Mouse (Mus musculus): ENCODE data around the gene Slc35e3. TPM values are rescaled to one million over a fixed set of nuclear protein-coding genes. Genes with fewer than 3 reads are reported as not detected.
"Not testable (repeated sequence)": the region's sequence is repeated elsewhere in the genome, so short reads cannot be mapped to it uniquely, and the experiment has no call there.

Slc35e3 gene
- polyA plus RNA-seq, 1 experiment from 2014 or later: 30.6 TPM

- H3K27ac ChIP-seq (replicated peaks): 0 out of 2 replicates have a peak overlapping the region, but pooled peaks have one; percentile 1
- ATAC-seq (ENCODE audit: low read depth): no peak
- H3K9ac ChIP-seq: no peak overlapping the region
- WGBS: 64% methylated on average over 19 of the region's 19 CpGs
- H3K4me2 ChIP-seq: no peak overlapping the region
- H3K27me3 ChIP-seq: no peaks in the 10 kb centered on the region
- H3K4me1 ChIP-seq (replicated peaks): peaks cover 9% of the 10 kb centered on the region
- H3K36me3 ChIP-seq: no peaks in the 10 kb centered on the region
- H3K4me3 ChIP-seq: no peak overlapping the region
- H3K9me3 ChIP-seq: no peaks in the 10 kb centered on the region
These were observed 27.7 kb downstream of the Slc35e3 start for GRCm38 (mm10) chr10:117718161-117719119.

- WGBS: 13% methylated on average over 4 of the region's 4 CpGs
- ATAC-seq (ENCODE audit: low read depth): no peak
These were observed 28.6 kb downstream of the Slc35e3 start for GRCm38 (mm10) chr10:117717583-117717982.

DNA sequence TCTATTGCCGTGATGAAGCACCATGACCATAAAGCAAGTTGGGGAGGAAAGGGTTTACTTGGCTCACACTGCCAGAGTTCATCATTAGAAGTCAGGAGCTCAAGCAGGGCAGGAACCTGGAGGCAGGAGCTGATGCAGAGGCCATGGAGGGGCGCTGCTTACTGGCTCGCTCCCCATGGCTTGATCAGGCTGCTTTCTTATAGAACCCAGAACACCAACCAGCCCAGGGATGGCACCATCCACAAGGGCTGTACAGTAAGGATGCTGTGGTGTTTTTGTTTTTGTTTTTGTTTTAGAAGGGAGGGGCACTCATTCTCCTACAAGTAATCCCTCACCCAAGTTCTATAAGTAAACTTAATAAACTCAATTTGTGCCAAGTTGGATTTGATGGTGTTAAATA is 29.5 kb downstream of the Slc35e3 start:
- peaks cover 9% of the 10 kb centered on the region for H3K4me1 ChIP-seq (replicated peaks)
- H3K4me3 ChIP-seq: no peak overlapping the region
- H3K4me2 ChIP-seq: no peak overlapping the region
- H3K27me3 ChIP-seq: no peaks in the 10 kb centered on the region
- no peak for ATAC-seq (ENCODE audit: low read depth)
- no peak overlapping the region for H3K9ac ChIP-seq
- no peaks in the 10 kb centered on the region for H3K9me3 ChIP-seq
- WGBS: 83% methylated on average over 3 of the region's 3 CpGs
- no peaks in the 10 kb centered on the region for H3K36me3 ChIP-seq
- H3K27ac ChIP-seq (replicated peaks): no peak overlapping the region

More at GRCm38 (mm10) chr10:117717583-117717982, 28.6 kb downstream of the Slc35e3 start:
- Histone ChIP-seq H3K27ac (replicated peaks) (no peak overlapping the region), H3K4me1 (replicated peaks) (peaks cover 9% of the 10 kb centered on the region), H3K27me3 (no peaks in the 10 kb centered on the region), H3K4me2 (no peak overlapping the region), H3K36me3 (no peaks in the 10 kb centered on the region), H3K9ac (no peak overlapping the region), H3K9me3 (no peaks in the 10 kb centered on the region), H3K4me3 (no peak overlapping the region)

DNA sequence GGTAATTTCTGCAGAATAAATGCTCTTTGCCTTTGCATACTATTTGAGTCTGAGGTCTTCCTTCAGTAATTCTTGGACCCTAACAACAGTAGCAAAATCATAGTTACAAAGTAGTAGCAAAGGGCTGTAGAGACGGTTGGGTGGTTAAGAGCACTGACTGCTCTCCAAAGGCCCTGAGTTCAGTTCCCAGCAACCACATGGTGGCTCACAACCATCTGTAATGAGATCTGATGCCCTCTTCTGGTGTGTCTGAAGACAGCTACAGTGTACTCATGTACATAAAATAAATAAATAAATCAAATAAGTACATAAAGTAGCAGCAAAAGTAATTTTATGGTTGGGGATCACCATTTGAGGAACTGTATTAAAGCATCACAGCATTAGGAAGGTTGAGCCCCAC is 30.5 kb downstream of the Slc35e3 start:
- 85% methylated on average over 1 of the region's 1 CpGs for WGBS
- not testable (repeated sequence) for H3K36me3 ChIP-seq; H3K9ac ChIP-seq; H3K4me3 ChIP-seq; ATAC-seq (ENCODE audit: low read depth); H3K9me3 ChIP-seq; H3K4me2 ChIP-seq; H3K27me3 ChIP-seq; H3K27ac ChIP-seq (replicated peaks)
- peaks cover 15% of the 10 kb centered on the region for H3K4me1 ChIP-seq (replicated peaks)

- no peak overlapping the region for H3K4me3 ChIP-seq
- 78% methylated on average over 4 of the region's 4 CpGs for whole genome bisulfite sequencing
- H3K27me3 ChIP-seq: no peaks in the 10 kb centered on the region
- no peaks in the 10 kb centered on the region for H3K36me3 ChIP-seq
- peaks cover 15% of the 10 kb centered on the region for H3K4me1 ChIP-seq (replicated peaks)
- no peak overlapping the region for H3K4me2 ChIP-seq
- no peak for ATAC-seq (ENCODE audit: low read depth)
- no peaks in the 10 kb centered on the region for H3K9me3 ChIP-seq
- H3K27ac ChIP-seq (replicated peaks): no peak overlapping the region
- H3K9ac ChIP-seq: no peak overlapping the region
These were observed 31.2 kb downstream of the Slc35e3 start for GRCm38 (mm10) chr10:117714928-117715500.

GRCm38 (mm10) chr10:117714048-117714545 is 32.1 kb downstream of the Slc35e3 start:
- H3K27ac ChIP-seq (replicated peaks): no peak overlapping the region
- no peak for ATAC-seq (ENCODE audit: low read depth)
- WGBS: 92% methylated on average over 3 of the region's 3 CpGs
- H3K9me3 ChIP-seq: no peaks in the 10 kb centered on the region
- no peak overlapping the region for H3K9ac ChIP-seq
- no peak overlapping the region for H3K4me3 ChIP-seq
- H3K36me3 ChIP-seq: no peaks in the 10 kb centered on the region
- peaks cover 20% of the 10 kb centered on the region for H3K4me1 ChIP-seq (replicated peaks)
- H3K27me3 ChIP-seq: no peaks in the 10 kb centered on the region
- no peak overlapping the region for H3K4me2 ChIP-seq

- Histone ChIP-seq H3K9ac (no peak overlapping the region), H3K4me2 (no peak overlapping the region), H3K36me3 (no peaks in the 10 kb centered on the region), H3K9me3 (no peaks in the 10 kb centered on the region), H3K27ac (replicated peaks) (no peak overlapping the region), H3K4me3 (no peak overlapping the region), H3K4me1 (replicated peaks) (peaks cover 26% of the 10 kb centered on the region), H3K27me3 (no peaks in the 10 kb centered on the region)
- ATAC-seq (ENCODE audit: low read depth): no peak
- 95% methylated on average over 8 of the region's 8 CpGs for WGBS
These were observed 32.7 kb downstream of the Slc35e3 start for GRCm38 (mm10) chr10:117713466-117713865.

DNA sequence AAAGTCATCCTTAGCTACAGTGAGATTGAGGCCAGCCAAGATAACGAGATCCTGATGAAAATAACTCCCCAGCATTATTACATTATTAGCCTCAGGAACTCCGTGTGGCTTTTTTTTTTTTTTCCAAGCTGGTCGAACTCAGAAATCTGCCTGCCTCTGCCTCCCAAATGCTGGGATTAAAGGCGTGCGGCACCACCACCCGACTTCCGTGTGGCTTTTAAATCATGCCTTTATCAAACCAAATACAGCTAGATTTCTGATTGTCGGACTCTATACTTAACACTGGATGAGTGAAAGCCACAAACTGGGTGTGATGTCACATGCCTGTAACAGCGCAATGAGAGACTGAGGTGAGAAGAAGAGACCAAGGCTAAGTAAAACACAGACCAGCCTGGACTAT is 33.3 kb downstream of the Slc35e3 start:
- H3K9me3 ChIP-seq: no peaks in the 10 kb centered on the region
- H3K36me3 ChIP-seq: peaks cover under 1% of the 10 kb centered on the region; the same call in 1 of the 2 replicates
- WGBS: 92% methylated on average over 9 of the region's 9 CpGs

GRCm38 (mm10) chr10:117712191-117712754 is 33.9 kb downstream of the Slc35e3 start:
- H3K4me2 ChIP-seq: no peak overlapping the region
- peaks cover 6% of the 10 kb centered on the region; the same call in 1 of the 2 replicates for H3K36me3 ChIP-seq
- H3K27ac ChIP-seq (replicated peaks): no peak overlapping the region
- ATAC-seq (ENCODE audit: low read depth): no peak
- no peak overlapping the region for H3K4me3 ChIP-seq
- H3K9me3 ChIP-seq: no peaks in the 10 kb centered on the region
- H3K9ac ChIP-seq: no peak overlapping the region
- H3K4me1 ChIP-seq (replicated peaks): peaks cover 23% of the 10 kb centered on the region
- 88% methylated on average over 9 of the region's 9 CpGs for WGBS
- H3K27me3 ChIP-seq: no peaks in the 10 kb centered on the region

More for the DNA sequence above, 33.3 kb downstream of the Slc35e3 start:
- Histone ChIP-seq H3K27ac (replicated peaks) (no peak overlapping the region), H3K9ac (no peak overlapping the region), H3K27me3 (no peaks in the 10 kb centered on the region), H3K4me3 (no peak overlapping the region), H3K4me1 (replicated peaks) (peaks cover 22% of the 10 kb centered on the region), H3K4me2 (no peak overlapping the region)
- ATAC-seq (ENCODE audit: low read depth): no peak

GRCm38 (mm10) chr10:117711408-117711807 is 34.8 kb downstream of the Slc35e3 start:
- peak overlapping the region; percentile 100 for H3K9ac ChIP-seq
- no peak overlapping the region for H3K27ac ChIP-seq (replicated peaks)
- WGBS: 68% methylated on average over 5 of the region's 5 CpGs

GRCm38 (mm10) chr10:117710604-117711141 is 35.5 kb downstream of the Slc35e3 start, which contains the start of gene Mdm2:
Gene Mdm2 (minus strand): TSS chr10:117710758.
- H3K27ac ChIP-seq (replicated peaks): peak within 1 kb of the TSS; percentile 100
- under 1% methylated on average over 52 of the region's 52 CpGs for WGBS
- H3K4me1 ChIP-seq (replicated peaks): peaks cover 33% of the 10 kb centered on the region
- H3K4me2 ChIP-seq: peak within 1 kb of the TSS; percentile 85
- peak within 1 kb of the TSS; percentile 91 for H3K4me3 ChIP-seq
- H3K36me3 ChIP-seq: peaks cover 17% of the 10 kb centered on the region
- ATAC-seq (ENCODE audit: low read depth): peak; percentile 96
- peak within 1 kb of the TSS; percentile 100 for H3K9ac ChIP-seq
- H3K27me3 ChIP-seq: no peaks in the 10 kb centered on the region
- no peaks in the 10 kb centered on the region for H3K9me3 ChIP-seq

More at GRCm38 (mm10) chr10:117711408-117711807, 34.8 kb downstream of the Slc35e3 start:
- Histone ChIP-seq H3K4me3 (peak overlapping the region; percentile 91), H3K9me3 (no peaks in the 10 kb centered on the region), H3K4me1 (replicated peaks) (peaks cover 32% of the 10 kb centered on the region), H3K36me3 (peaks cover 14% of the 10 kb centered on the region), H3K4me2 (peak overlapping the region; percentile 85), H3K27me3 (no peaks in the 10 kb centered on the region)
- no peak for ATAC-seq (ENCODE audit: low read depth)

Measured in neural tube, embryonic 13.5 days (tissue).